ENCODE assay signal across 29 mouse cellular contexts in genomic region chr8:26922178-26922540, GRCm38 (mm10).
"Had no signal": no experiment of that assay in that cellular context is flagged by ENCODE, and none has a peak within 500 bp of the region (broad histone marks: within the 10 kb centered on the region; RNA-seq: fewer than 3 reads in every experiment).

No protein-coding gene starts in this region.

- H3K27ac ChIP-seq: heart, embryonic 13.5 days; heart, embryonic 15.5 days; hindbrain, embryonic 10.5 days; hindbrain, embryonic 12.5 days; hindbrain, embryonic 13.5 days; hindbrain, embryonic 14.5 days; hindbrain, embryonic 15.5 days; hindbrain, postnatal 0 days; intestine, embryonic 15.5 days; kidney, embryonic 15.5 days; kidney, postnatal 0 days; layer of hippocampus, adult 2 months had no signal

- DNase-seq: heart, postnatal 14 days; heart, postnatal 36 days; heart, postnatal 4 days; kidney, adult 11 months; kidney, adult 18-20 months; kidney, adult 2 months; kidney, adult 8-10 months; kidney, adult 9 months; kidney, postnatal 10 days; kidney, postnatal 14 days; kidney, postnatal 25 days; kidney, postnatal 36 days; kidney, postnatal 4 days; layer of hippocampus, adult 9-11 months; layer of hippocampus, postnatal 36 days had no signal

- H3K4me3 ChIP-seq: heart, embryonic 12.5 days; heart, embryonic 13.5 days; heart, embryonic 15.5 days; hindbrain, embryonic 10.5 days; hindbrain, embryonic 12.5 days; hindbrain, embryonic 13.5 days; hindbrain, embryonic 15.5 days; intestine, embryonic 15.5 days; kidney, embryonic 15.5 days; layer of hippocampus, adult 2 months had no signal

- H3K4me2 ChIP-seq: heart, embryonic 11.5 days; heart, embryonic 12.5 days; heart, embryonic 13.5 days; heart, embryonic 15.5 days; hindbrain, embryonic 12.5 days; hindbrain, embryonic 13.5 days; hindbrain, embryonic 14.5 days; hindbrain, embryonic 15.5 days; intestine, embryonic 15.5 days; kidney, embryonic 15.5 days had no signal

- H3K4me1 ChIP-seq: hindbrain, embryonic 10.5 days; hindbrain, embryonic 12.5 days; hindbrain, embryonic 13.5 days; hindbrain, embryonic 15.5 days; intestine, embryonic 15.5 days; kidney, embryonic 15.5 days had no signal

- H3K36me3 ChIP-seq: heart, embryonic 12.5 days; heart, embryonic 13.5 days; heart, embryonic 15.5 days; hindbrain, embryonic 10.5 days; hindbrain, embryonic 12.5 days; hindbrain, embryonic 13.5 days; hindbrain, embryonic 15.5 days; intestine, embryonic 15.5 days; kidney, embryonic 15.5 days had no signal

- H3K9me3 ChIP-seq: heart, embryonic 12.5 days; heart, embryonic 13.5 days; heart, embryonic 15.5 days; hindbrain, embryonic 10.5 days; hindbrain, embryonic 12.5 days; hindbrain, embryonic 13.5 days; hindbrain, embryonic 15.5 days; intestine, embryonic 15.5 days; kidney, embryonic 15.5 days had no signal

- H3K27me3 ChIP-seq: heart, embryonic 12.5 days; heart, embryonic 13.5 days; heart, embryonic 15.5 days; hindbrain, embryonic 12.5 days; hindbrain, embryonic 13.5 days; hindbrain, embryonic 15.5 days; intestine, embryonic 15.5 days had no signal
